ENCODE assay signal across 9 mouse cellular contexts in the genomic region with DNA sequence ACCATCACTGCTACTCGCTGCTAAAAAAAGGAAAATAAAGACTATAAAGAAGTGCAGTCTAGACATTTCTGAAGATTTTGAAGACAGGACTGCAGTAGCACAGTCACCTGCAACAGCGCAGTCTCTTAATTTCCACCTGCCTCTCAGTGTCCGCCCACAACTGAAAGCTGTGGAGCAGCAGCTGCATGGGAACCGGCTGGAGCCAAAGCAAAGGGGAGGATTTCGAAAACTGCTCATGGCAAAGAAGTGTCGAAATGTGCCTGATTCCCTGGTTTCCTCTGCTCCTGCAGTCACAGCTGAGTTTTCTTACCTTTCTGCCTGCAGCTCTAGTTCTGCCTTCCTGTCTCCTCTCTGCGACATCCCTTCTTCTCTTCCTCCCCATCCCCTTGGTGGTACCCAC.
"Had no signal": no experiment of that assay in that cellular context is flagged by ENCODE, and none has a peak within 500 bp of the region (broad histone marks: within the 10 kb centered on the region; RNA-seq: fewer than 3 reads in every experiment).

No protein-coding gene starts in this region.

- DNase-seq: kidney, adult 11 months; kidney, adult 8-10 months; kidney, postnatal 14 days; kidney, postnatal 4 days; liver, postnatal 0 days; lung, embryonic 14.5 days; spleen, adult 18-20 months; thymus, adult 18-20 months; thymus, postnatal 36 days had no signal
